ENCODE assay signal across 25 mouse cellular contexts in genomic region chr7:19622241-19622640, GRCm38 (mm10). TPM values are rescaled to one million over a fixed set of nuclear protein-coding genes. Genes with fewer than 3 reads are reported as not detected.
DNase-seq lines count a peak whose midpoint lies in the region; ATAC-seq and TF ChIP-seq lines count a peak whose summit lies in the region.
"Had no signal": no experiment of that assay in that cellular context is flagged by ENCODE, and none has a peak within 500 bp of the region (broad histone marks: within the 10 kb centered on the region; RNA-seq: fewer than 3 reads in every experiment).

No protein-coding gene starts in this region.

- H3K36me3 ChIP-seq in intestine, embryonic 15.5 days = no peaks in the 10 kb centered on the region
- H3K36me3 ChIP-seq in intestine, postnatal 0 days (ENCODE audit: control insufficient read depth, insufficient read depth) = peaks cover under 1% of the 10 kb centered on the region; the same call in 1 of the 2 replicates
- peaks cover 18% of the 10 kb centered on the region for H3K36me3 ChIP-seq in small intestine, adult 2 months (ENCODE audit: control insufficient read depth, insufficient read depth, low read length)
- H3K36me3 ChIP-seq in midbrain, embryonic 13.5 days = no peaks in the 10 kb centered on the region
- H3K36me3 ChIP-seq: embryonic facial prominence, embryonic 12.5 days; embryonic facial prominence, embryonic 15.5 days; forebrain, embryonic 10.5 days; forebrain, embryonic 12.5 days had no signal

- H3K9me3 ChIP-seq in intestine, embryonic 15.5 days = no peaks in the 10 kb centered on the region
- H3K9me3 ChIP-seq in intestine, postnatal 0 days (ENCODE audit: control insufficient read depth) = no peaks in the 10 kb centered on the region
- no peaks in the 10 kb centered on the region for H3K9me3 ChIP-seq in midbrain, embryonic 13.5 days
- H3K9me3 ChIP-seq: embryonic facial prominence, embryonic 12.5 days; embryonic facial prominence, embryonic 15.5 days; forebrain, embryonic 10.5 days; forebrain, embryonic 12.5 days had no signal

- H3K4me2 ChIP-seq in intestine, embryonic 15.5 days (replicated peaks) = no peak overlapping the region
- no peak overlapping the region for H3K4me2 ChIP-seq in intestine, postnatal 0 days (replicated peaks; ENCODE audit: low read depth)
- H3K4me2 ChIP-seq in midbrain, embryonic 13.5 days (replicated peaks) = no peak overlapping the region
- H3K4me2 ChIP-seq: embryonic facial prominence, embryonic 12.5 days; embryonic facial prominence, embryonic 15.5 days; forebrain, embryonic 12.5 days had no signal

- peak; percentile 77 for DNase-seq in ES-CJ7 (ENCODE audit: low read depth, low spot score)
- peak; percentile 88 for DNase-seq in ZHBTc4 (ENCODE audit: low read depth, low spot score)
- DNase-seq in frontal cortex, adult 2 months (ENCODE audit: extremely low spot score in 1 of 2, low spot score in 1 of 2) = no peak
- DNase-seq in testis, postnatal 10 days (ENCODE audit: low spot score) = no peak
- DNase-seq: adrenal gland, adult 8-10 months; adrenal gland, postnatal 14 days; adrenal gland, postnatal 36 days; cerebellum, adult 11-12 months; cerebellum, adult 2 months; cerebellum, adult 9-10 months; cerebellum, postnatal 10 days; cerebellum, postnatal 25 days had no signal

- no peak overlapping the region for H3K4me3 ChIP-seq in intestine, embryonic 15.5 days (replicated peaks)
- no peak overlapping the region for H3K4me3 ChIP-seq in intestine, postnatal 0 days (ENCODE audit: low read depth, low read length)
- H3K4me3 ChIP-seq in small intestine, adult 2 months (ENCODE audit: low read depth, low read length) = peak overlapping the region; percentile 41; the same call in 1 of the 2 replicates
- no peak overlapping the region for H3K4me3 ChIP-seq in midbrain, embryonic 13.5 days (replicated peaks)
- H3K4me3 ChIP-seq: embryonic facial prominence, embryonic 12.5 days; embryonic facial prominence, embryonic 15.5 days; erythroblast, embryonic 14.5 days; forebrain, embryonic 10.5 days; forebrain, embryonic 12.5 days had no signal

- WGBS in intestine, embryonic 15.5 days = 25% methylated on average over 6 of the region's 6 CpGs
- WGBS in intestine, postnatal 0 days = 30% methylated on average over 6 of the region's 6 CpGs
- WGBS in small intestine, adult 2 months = 26% methylated on average over 6 of the region's 6 CpGs
- WGBS in midbrain, embryonic 13.5 days = 41% methylated on average over 6 of the region's 6 CpGs

- TF ChIP-seq CTCF in intestine, postnatal 0 days (IDR thresholded peaks at IDR 0.05; ENCODE audit: low read depth) = no peak
- no peak for TF ChIP-seq CTCF in small intestine, adult 2 months (IDR thresholded peaks at IDR 0.05; ENCODE audit: extremely low read depth, insufficient read length, insufficient replicate concordance, low read depth, low read length)

- H3K9ac ChIP-seq in intestine, embryonic 15.5 days = no peak overlapping the region
- H3K9ac ChIP-seq in intestine, postnatal 0 days (ENCODE audit: low read depth, low read length) = no peak overlapping the region
- H3K9ac ChIP-seq in midbrain, embryonic 13.5 days (replicated peaks) = no peak overlapping the region
- H3K9ac ChIP-seq: embryonic facial prominence, embryonic 12.5 days; embryonic facial prominence, embryonic 15.5 days; forebrain, embryonic 12.5 days had no signal

- no peaks in the 10 kb centered on the region for H3K27me3 ChIP-seq in intestine, embryonic 15.5 days (replicated peaks)
- no peaks in the 10 kb centered on the region for H3K27me3 ChIP-seq in intestine, postnatal 0 days (replicated peaks; ENCODE audit: control insufficient read depth, insufficient read depth, low read length)
- no peaks in the 10 kb centered on the region for H3K27me3 ChIP-seq in small intestine, adult 2 months (ENCODE audit: control insufficient read depth, insufficient read depth, low read length)
- peaks cover 5% of the 10 kb centered on the region; the same call in 1 of the 2 replicates for H3K27me3 ChIP-seq in midbrain, embryonic 13.5 days
- H3K27me3 ChIP-seq: embryonic facial prominence, embryonic 15.5 days; Patski had no signal

- H3K4me1 ChIP-seq in intestine, embryonic 15.5 days (replicated peaks) = peaks cover 14% of the 10 kb centered on the region; the same call in 1 of the 2 replicates
- peaks cover 5% of the 10 kb centered on the region; the same call in 1 of the 2 replicates for H3K4me1 ChIP-seq in intestine, postnatal 0 days (replicated peaks; ENCODE audit: control insufficient read depth, insufficient read depth, low read length)
- H3K4me1 ChIP-seq in small intestine, adult 2 months (ENCODE audit: control insufficient read depth, insufficient read depth, insufficient read length, low read length) = peaks cover 31% of the 10 kb centered on the region
- H3K4me1 ChIP-seq in midbrain, embryonic 13.5 days (replicated peaks) = peaks cover 6% of the 10 kb centered on the region

- no peak for TF ChIP-seq POLR2A in small intestine, adult 2 months (IDR thresholded peaks at IDR 0.05; ENCODE audit: low read depth, low read length)

- no peak overlapping the region for H3K27ac ChIP-seq in intestine, embryonic 15.5 days
- no peak overlapping the region for H3K27ac ChIP-seq in intestine, postnatal 0 days (ENCODE audit: low read depth, low read length)
- H3K27ac ChIP-seq in small intestine, adult 2 months (ENCODE audit: insufficient read depth, low read depth, low read length) = peak overlapping the region; percentile 98
- H3K27ac ChIP-seq in midbrain, embryonic 13.5 days = no peak overlapping the region
- H3K27ac ChIP-seq: embryonic facial prominence, embryonic 12.5 days; embryonic facial prominence, embryonic 15.5 days; forebrain, embryonic 10.5 days; forebrain, embryonic 12.5 days had no signal

- ATAC-seq in intestine, embryonic 15.5 days = 0 out of 2 replicates have a peak, but pooled peaks have one; percentile 5
- no peak for ATAC-seq in intestine, postnatal 0 days
- no peak for ATAC-seq in midbrain, embryonic 13.5 days
- ATAC-seq: activated CD4-positive, CD25-positive, alpha-beta regulatory T cell, adult 4 months; forebrain, embryonic 14.5 days; forebrain, embryonic 16.5 days; Patski had no signal

RNA-seq across cellular contexts. Expression of gene Relb, which starts 7.0 kb away (rescaled TPM):
- polyA plus RNA-seq in intestine, embryonic 15.5 days (2015; fragmentation: Nextera tagmentation; extraction: Ambion mirVana) = 8.0 and 8.6 TPM in 2 replicates
- 10.5 and 10.6 TPM in 2 replicates for polyA plus RNA-seq in intestine, postnatal 0 days (2015; fragmentation: Nextera tagmentation; extraction: Ambion mirVana)
- polyA plus RNA-seq in small intestine, adult 2 months (2012; rRNA removed) = 47.2 and 144 TPM in 2 replicates
- polyA plus RNA-seq in midbrain, embryonic 13.5 days (2015; fragmentation: Nextera tagmentation; extraction: Ambion mirVana) = 3.8 and 4.1 TPM in 2 replicates
- polyA plus RNA-seq in frontal cortex, adult 2 months (2012; rRNA removed) = 6.1 and 6.5 TPM in 2 replicates

RNA-seq across cellular contexts. Expression of gene Clasrp, which starts 18.0 kb away (rescaled TPM):
- 34.2 and 38.3 TPM in 2 replicates for polyA plus RNA-seq in intestine, embryonic 15.5 days (2015; fragmentation: Nextera tagmentation; extraction: Ambion mirVana)
- 14.8 and 16.9 TPM in 2 replicates for polyA plus RNA-seq in intestine, postnatal 0 days (2015; fragmentation: Nextera tagmentation; extraction: Ambion mirVana)
- polyA plus RNA-seq in small intestine, adult 2 months (2012; rRNA removed) = 91.6 and 184 TPM in 2 replicates
- 54.0 and 65.0 TPM in 2 replicates for polyA plus RNA-seq in midbrain, embryonic 13.5 days (2015; fragmentation: Nextera tagmentation; extraction: Ambion mirVana)
- 152 and 164 TPM in 2 replicates for polyA plus RNA-seq in frontal cortex, adult 2 months (2012; rRNA removed)

RNA-seq across cellular contexts. Expression of gene Clptm1, which starts 42.6 kb away (rescaled TPM):
- polyA plus RNA-seq in intestine, embryonic 15.5 days (2015; fragmentation: Nextera tagmentation; extraction: Ambion mirVana) = 77.2 and 85.6 TPM in 2 replicates
- 66.1 and 70.6 TPM in 2 replicates for polyA plus RNA-seq in intestine, postnatal 0 days (2015; fragmentation: Nextera tagmentation; extraction: Ambion mirVana)
- polyA plus RNA-seq in small intestine, adult 2 months (2012; rRNA removed) = 70.5 and 141 TPM in 2 replicates
- polyA plus RNA-seq in midbrain, embryonic 13.5 days (2015; fragmentation: Nextera tagmentation; extraction: Ambion mirVana) = 86.6 and 97.5 TPM in 2 replicates
- polyA plus RNA-seq in frontal cortex, adult 2 months (2012; rRNA removed) = 125 and 128 TPM in 2 replicates

RNA-seq across cellular contexts. Expression of gene Gemin7, which starts 44.8 kb away (rescaled TPM):
- polyA plus RNA-seq in intestine, embryonic 15.5 days (2015; fragmentation: Nextera tagmentation; extraction: Ambion mirVana) = 131 and 140 TPM in 2 replicates
- polyA plus RNA-seq in intestine, postnatal 0 days (2015; fragmentation: Nextera tagmentation; extraction: Ambion mirVana) = 99.5 and 102 TPM in 2 replicates
- polyA plus RNA-seq in small intestine, adult 2 months (2012; rRNA removed) = 85.5 and 146 TPM in 2 replicates
- polyA plus RNA-seq in midbrain, embryonic 13.5 days (2015; fragmentation: Nextera tagmentation; extraction: Ambion mirVana) = 134 and 138 TPM in 2 replicates
- 47.9 and 49.9 TPM in 2 replicates for polyA plus RNA-seq in frontal cortex, adult 2 months (2012; rRNA removed)

RNA-seq across cellular contexts. Expression of gene Zfp296, which starts 45.2 kb away (rescaled TPM):
- 0.63 and 0.95 TPM in 2 replicates for polyA plus RNA-seq in intestine, embryonic 15.5 days (2015; fragmentation: Nextera tagmentation; extraction: Ambion mirVana)
- polyA plus RNA-seq in intestine, postnatal 0 days (2015; fragmentation: Nextera tagmentation; extraction: Ambion mirVana) = 0.14 TPM in 1 of 2 replicates, not detected in the other
- 3.0 and 3.7 TPM in 2 replicates for polyA plus RNA-seq in small intestine, adult 2 months (2012; rRNA removed)
- 0.26 and 0.31 TPM in 2 replicates for polyA plus RNA-seq in midbrain, embryonic 13.5 days (2015; fragmentation: Nextera tagmentation; extraction: Ambion mirVana)
- 2.0 and 2.9 TPM in 2 replicates for polyA plus RNA-seq in frontal cortex, adult 2 months (2012; rRNA removed)
- polyA plus RNA-seq: forebrain, embryonic 16.5 days had no signal

Comparison
In these comparisons a context has a peak if more than half of its experiments do, and no peak if none do; other contexts are left out.
1. DNase-seq: peak in ES-CJ7 (single experiment) and ZHBTc4 (single experiment); none in frontal cortex, adult 2 months (0 of 2) and testis, postnatal 10 days (single experiment).